Mouse (Mus musculus) T-helper 17 cell (primary cell): ENCODE data around the gene Scamp5.

Experiments used
- in situ Hi-C, 2 experiments: fragments of 300-600 bp; cut with MboI, MseI; formaldehyde crosslinking; loops; 1 replicate in 1 of 2; 2 replicates in 1 of 2; pipeline ENCODE4 v1.15.1; 2025; ENCODE audit warnings: high pct_unique_total_duplicates in 2 of 2

The Scamp5 gene

DNA sequence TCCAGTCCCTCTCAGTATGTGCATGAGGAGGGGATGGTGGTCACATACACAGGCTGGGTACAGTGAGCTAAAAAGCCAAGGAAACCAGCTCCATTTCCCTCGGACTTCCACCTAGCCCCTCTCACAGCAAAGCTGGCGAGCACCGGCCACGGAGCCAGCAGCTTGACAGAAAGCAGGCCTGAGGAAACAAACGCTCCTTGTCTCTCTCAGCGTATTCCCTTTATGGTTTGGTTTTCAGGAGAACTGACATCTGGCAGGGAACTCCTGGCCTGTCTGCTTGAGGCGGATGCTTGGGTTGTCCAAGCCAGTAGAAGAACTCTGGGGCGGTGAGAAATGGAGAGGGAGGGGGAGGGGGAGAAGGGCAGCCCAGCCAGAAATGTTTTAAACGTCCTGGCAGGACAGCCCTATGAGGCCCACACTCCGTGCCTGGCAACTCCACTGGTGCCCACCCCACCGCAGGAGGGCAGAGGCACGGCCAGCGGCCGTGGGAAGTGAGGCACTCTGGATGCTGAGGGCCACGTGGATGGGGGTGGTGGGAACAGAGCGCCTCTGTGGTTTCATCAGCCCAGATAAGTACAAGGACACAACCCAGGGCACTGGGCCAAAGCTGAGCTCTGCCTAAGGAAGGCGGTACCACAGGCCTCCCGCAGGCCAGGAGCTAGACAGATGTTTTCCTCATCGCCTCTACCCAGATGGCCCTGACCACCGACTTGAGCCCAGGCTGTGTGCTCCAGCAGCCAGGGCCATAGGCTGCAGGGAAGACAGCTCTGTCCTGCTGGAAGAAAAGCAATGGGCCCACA is 47.3 kb downstream of the Scamp5 start:
- in situ Hi-C loops = loop anchor here in 1 of 2 experiments (10.0 kb wide), 1 partner anchor 1296 kb away; no protein-coding TSS in a partner anchor

DNA sequence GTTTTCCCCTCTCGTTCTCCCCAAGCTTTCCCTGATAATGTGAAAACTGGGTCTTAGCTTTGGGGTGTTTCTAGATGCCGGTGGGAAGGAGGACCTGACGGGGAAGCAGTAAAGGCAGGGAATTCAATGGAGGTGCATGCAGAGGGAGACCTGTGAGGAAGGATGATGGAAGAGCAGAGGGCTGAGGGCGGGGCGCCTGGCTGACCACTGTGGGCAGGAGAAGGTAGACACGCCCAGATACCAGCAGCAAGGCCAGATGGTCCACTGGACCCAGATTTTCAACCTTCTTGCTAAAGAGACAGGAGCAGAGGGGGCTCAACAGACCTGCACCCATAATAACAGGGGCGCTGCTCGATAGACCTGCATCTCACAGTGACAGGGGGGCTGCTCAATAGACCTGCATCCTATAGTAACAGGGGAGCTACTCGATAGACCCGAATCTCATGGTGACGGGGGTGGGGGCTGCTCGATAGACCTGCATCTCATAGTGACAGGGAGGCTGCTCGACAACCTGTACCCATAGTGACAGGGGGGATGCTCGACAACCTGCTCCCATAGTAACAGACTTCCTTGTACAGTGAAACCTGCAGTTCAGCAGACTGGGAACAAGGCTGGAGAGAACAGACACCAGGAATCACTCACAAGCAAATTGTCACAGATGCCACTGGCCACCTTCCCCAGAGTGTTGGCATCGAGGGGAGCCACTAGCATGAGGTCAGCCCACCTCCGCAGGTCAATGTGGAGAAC is 48.2 kb downstream of the Scamp5 start:
- in situ Hi-C loops = loop anchor here in 1 of 2 experiments (10.0 kb wide), 1 partner anchor 1295 kb away; no protein-coding TSS in a partner anchor

DNA sequence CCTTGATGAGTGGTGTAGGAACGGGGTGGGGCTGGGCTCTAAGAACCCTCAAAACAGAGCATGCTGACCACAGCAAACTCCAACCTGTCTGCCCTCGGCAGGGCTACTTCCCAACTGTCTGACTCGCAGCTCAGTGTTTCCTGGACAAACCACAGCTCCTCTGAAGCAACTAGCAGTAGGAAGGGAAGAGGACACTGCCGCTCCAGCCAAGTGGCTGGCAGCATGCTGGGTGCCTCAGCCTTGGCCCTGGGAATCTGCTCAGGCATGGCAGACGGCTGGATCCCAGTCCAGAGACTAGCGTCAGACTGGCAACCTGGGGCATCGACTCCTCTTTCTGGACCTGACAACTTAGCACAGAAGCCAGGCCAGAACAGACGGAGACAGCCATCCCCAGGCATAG is 50.5 kb downstream of the Scamp5 start:
- in situ Hi-C loops = no loop called here

DNA sequence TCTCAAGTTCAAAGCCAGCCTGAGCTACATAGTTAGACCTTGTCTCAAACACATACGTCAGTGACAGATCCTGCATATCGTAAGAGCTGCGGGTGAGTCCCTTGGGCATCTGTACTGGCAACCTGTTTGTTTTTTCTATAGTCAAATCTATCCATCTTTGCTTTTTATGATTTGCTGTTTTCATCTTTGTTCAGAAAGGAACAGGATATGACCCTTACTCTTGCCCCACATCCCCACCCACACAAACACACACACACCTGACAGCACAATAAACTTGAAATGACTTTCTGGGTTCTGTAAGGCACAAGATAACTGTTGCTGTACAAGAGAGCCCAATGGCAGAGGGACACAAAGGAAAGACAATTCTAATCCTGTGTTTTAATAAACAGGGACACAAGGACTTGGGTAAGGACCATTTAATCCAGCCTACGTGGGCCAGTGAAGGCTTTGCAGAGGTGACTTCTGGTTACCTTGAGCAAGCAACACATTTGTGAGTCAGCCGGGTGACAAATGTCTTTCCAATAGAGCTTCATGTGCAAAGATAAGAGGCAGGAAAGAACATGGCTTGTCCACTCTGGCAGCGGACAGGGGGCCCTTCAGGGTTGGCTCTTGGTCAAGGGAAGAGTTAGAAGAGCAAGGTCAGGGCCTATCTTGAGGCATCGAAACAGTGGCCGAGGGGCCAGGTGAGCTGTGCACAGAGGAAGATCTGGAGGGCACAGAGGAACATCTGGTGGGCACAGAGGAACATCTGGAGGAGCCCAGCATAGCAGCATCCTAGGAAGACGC is 60.5 kb downstream of the Scamp5 start:
- in situ Hi-C loops = no loop called here

DNA sequence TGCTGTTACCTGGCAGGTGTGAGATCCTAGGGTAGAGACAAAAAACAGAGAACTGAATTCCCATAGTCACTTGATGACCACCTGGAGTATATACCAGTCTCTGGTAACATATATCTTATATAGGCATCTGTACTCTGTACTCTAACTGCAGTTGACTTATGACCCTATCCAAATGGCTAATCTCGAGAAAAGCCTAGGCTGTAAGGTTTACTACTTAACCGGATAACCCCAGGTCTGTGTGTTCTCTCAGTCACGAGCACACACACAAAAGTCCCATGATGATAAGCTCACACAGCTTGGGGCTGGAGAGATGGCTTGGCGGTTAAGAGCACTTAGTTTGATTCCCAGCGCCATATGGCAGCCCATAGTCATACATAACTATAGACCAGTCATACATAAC is 61.5 kb downstream of the Scamp5 start:
- in situ Hi-C loops = no loop called here

DNA sequence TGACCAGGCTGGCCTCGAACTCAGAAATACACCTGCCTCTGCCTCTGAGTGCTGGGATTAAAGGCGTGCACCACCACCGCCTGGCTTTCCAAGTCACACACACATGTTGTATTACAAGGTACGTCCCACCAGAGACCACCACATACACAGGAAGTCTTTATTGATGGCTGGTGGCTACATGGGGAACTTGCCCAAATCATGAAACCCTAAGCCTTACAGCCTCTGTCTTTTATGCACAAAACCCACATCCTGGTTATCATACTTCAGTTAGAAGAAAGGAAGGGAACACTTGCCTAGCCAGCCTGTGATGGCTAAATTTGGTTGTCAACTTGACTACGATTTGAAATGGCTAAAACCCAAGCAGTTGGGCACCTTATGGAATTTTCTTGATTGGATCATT is 63.8 kb downstream of the Scamp5 start:
- in situ Hi-C loops = no loop called here

DNA sequence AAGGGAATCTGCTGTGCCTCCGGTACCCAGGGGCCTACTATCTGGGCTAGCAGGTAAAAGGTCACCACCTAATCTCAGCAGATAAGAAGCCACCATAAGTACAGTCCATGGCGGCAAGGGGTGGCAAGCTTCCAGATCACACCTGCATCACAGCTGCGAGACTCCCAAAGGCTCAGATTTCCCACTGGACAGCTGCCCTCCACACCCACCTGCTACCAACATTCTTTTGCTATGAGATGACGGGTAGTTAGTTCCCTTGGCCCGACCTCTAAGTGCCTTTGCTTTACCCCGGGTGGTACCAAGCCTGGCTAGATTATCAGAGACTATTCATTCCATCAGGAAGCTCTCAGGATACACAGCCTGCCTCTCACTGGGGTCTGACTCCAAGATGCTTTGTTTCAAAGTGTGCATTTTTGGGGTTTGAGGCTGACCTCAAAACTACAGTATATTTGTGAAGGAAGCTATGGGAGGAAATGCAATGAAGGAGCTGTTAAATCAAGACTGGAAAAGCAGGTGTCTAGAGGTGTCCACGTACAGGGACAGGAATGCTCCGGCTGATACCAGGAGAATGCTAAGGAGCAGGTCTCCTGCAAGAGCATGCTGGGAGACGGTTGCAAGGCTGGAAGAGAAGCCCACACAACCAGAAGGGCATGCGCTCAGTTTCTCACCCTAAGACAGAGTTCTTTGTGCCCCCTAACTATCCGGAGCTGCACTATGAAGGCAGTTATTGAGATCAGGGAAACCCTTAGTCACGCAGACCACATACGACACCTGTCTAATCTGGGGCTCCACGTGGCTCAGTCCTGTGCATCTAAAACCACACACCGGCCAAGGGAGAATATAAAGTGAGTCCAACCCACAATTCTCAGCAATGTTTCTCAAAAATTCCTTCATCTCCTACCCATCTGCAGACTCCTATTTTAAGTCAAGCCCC is 65.3 kb downstream of the Scamp5 start:
- in situ Hi-C loops = no loop called here

DNA sequence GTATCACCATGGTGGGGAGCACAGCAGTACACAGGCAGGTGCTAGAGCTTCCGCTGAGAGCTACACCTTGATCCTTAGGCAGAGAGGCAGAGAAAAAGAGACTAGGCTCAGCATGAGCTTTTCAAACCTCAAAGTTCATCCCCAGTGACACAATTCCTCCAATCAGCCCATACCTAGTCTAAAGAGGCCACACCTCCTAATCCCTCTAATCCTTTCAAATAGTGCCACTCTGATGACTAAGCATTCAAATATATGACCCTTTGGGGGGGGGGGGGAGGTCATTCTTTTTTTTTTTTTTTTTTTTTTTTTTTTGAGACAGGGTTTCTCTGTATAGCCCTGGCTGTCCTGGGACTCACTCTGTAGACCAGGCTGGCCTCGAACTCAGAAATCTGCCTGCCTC is 69.1 kb downstream of the Scamp5 start:
- in situ Hi-C loops = loop anchor here in 1 of 2 experiments (10.0 kb wide), 1 partner anchor 1156 kb away; the partner anchor contains the start of gene Cd276

DNA sequence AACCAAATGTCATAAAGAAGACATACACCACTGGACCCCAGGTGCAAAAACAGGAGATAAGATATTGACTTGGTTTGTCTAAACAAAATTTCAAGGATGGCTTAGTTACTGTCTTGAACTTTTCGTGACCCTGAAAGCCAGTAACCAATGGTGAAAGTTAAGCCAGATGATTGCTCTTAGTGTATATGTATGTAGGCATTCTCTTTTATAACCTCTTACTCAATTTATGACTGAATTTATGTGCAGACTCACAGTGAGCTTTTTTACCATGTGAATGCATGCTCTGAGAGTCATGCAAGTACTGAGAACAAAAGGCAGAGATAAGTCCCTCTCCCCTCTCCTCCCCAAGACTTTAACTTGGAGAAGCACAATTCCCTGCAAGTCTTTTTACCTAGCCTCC is 75.0 kb downstream of the Scamp5 start:
- in situ Hi-C loops = loop anchor here in 1 of 2 experiments (10.0 kb wide), 1 partner anchor 1162 kb away; the partner anchor contains the start of gene Cd276
